Mouse (Mus musculus) stomach, embryonic 15.5 days (tissue): ENCODE measurements around the gene Cox19. TPM values are rescaled to one million over a fixed set of nuclear protein-coding genes. Genes with fewer than 3 reads are reported as not detected.
A peak's percentile ranks its signal among the peaks of the same experiment; 100 is the strongest.

Source experiments
- ATAC-seq: fragments of 200-750 bp; cut with Nextera tagmentation; 2 replicates; pipeline ENCODE4 v1.8.0; 2017; ENCODE audit warnings: low read depth, moderate number of reproducible peaks, moderate TSS enrichment; ENCODE audit not compliant: insufficient read depth, low FRiP score
- H3K27ac ChIP-seq: fragments of 300-500 bp; sonication (generic); 2 replicates; pipeline ENCODE4 v1.5.1; 2015; ENCODE audit warnings: mild to moderate bottlenecking, inconsistent platforms
- H3K27me3 ChIP-seq: fragments of 300-500 bp; sonication (generic); replicated peaks from 2 replicates; pipeline ENCODE4 v1.6.1; 2015; ENCODE audit warnings: inconsistent platforms
- H3K36me3 ChIP-seq: fragments of 300-500 bp; sonication (generic); 2 replicates; pipeline ENCODE4 v1.6.1; 2015; ENCODE audit warnings: inconsistent platforms
- H3K4me1 ChIP-seq: fragments of 300-500 bp; sonication (generic); 2 replicates; pipeline ENCODE4 v1.6.1; 2015; ENCODE audit warnings: inconsistent platforms
- H3K4me2 ChIP-seq: fragments of 300-500 bp; sonication (generic); 2 replicates; pipeline ENCODE4 v1.6.1; 2015; ENCODE audit warnings: mild to moderate bottlenecking, inconsistent platforms
- H3K4me3 ChIP-seq: fragments of 300-500 bp; sonication (generic); replicated peaks from 2 replicates; pipeline ENCODE4 v1.5.1; 2015; ENCODE audit warnings: inconsistent platforms
- H3K9ac ChIP-seq: fragments of 300-500 bp; sonication (generic); 2 replicates; pipeline ENCODE4 v1.6.1; 2015; ENCODE audit warnings: inconsistent platforms
- H3K9me3 ChIP-seq: fragments of 300-500 bp; sonication (generic); 2 replicates; pipeline ENCODE4 v1.6.1; 2016; ENCODE audit warnings: inconsistent platforms
- WGBS: fragments of 180-500 bp; shearing (Covaris S2); methylation state at CpG from one replicate; pipeline ENCODE4 v1.1.7; 2015; 5-methylcytosine and 5-hydroxymethylcytosine counted together
- polyA plus RNA-seq: library from polyadenylated mRNA; unstranded; fragments of >200 nt; fragmentation: Nextera tagmentation; extraction: Ambion mirVana; gene quantifications from 2 replicates; pipeline ENCODE4 v1.2.1, GENCODE M21; 2015

Gene Cox19
- polyA plus RNA-seq, 1 experiment from 2014 or later, result 115 TPM

- Histone ChIP-seq H3K4me1 (peaks cover 23% of the 10 kb centered on the region), H3K27me3 (no peaks in the 10 kb centered on the region), H3K4me2 (no peak overlapping the region), H3K36me3 (no peaks in the 10 kb centered on the region), H3K27ac (peak overlapping the region; percentile 69), H3K9me3 (no peaks in the 10 kb centered on the region), H3K9ac (no peak overlapping the region), H3K4me3 (0 out of 2 replicates have a peak overlapping the region, but pooled peaks have one; percentile 6)
- WGBS, result 0% methylated on average over 6 of the region's 6 CpGs
- peak; percentile 84 for ATAC-seq
These were observed 38.5 kb upstream of the Cox19 start for GRCm38 (mm10) chr5:139389676-139390061.

DNA sequence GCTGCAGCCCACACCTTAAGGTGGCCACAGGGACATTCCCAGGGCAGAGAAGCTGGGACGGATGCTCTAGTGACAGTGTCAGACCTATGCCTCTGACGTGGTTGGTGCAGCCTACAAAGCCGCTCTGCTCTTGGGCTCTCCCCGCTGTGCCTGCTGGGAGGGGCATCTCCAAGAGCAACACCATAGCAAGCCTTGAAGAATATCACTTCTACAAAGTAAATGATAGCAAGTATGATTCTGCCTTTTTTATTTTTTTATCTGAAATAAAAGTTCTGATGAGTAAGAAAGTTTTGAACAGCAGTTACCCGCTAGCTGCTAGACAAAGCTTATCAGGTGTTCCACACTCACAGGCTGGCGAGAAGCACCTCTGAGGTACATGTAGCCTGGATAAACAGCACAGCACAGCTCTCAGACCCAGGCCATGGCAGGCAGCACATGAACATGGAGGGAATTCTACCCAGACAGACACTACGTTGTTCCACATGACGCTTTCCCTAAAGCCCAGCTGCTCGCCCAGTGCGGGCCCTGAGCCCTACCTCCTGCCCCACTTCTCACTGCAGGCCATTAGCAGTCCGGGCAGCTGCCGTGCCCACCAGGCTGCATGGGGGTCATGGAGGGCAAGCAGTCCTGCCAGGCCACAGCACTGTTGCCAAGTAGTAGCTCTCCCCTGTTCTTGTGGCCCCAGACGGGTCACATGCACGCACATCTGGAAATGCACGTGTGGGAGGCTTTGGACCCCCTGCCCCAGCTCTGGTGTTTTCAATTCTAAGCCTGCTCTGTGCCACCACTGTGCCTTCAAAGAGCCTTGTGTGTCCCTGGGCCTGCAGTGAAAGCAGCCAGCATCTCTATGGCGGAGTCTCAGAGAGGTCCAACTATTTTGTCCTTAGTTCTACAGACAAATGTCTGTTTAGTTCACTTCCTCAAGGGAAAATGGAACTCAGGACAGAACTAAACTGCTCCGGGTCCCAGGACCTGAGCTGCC is 37.8 kb upstream of the Cox19 start:
- H3K27ac ChIP-seq, result peak overlapping the region; percentile 69
- H3K27me3 ChIP-seq, result no peaks in the 10 kb centered on the region
- WGBS, result 61% methylated on average over 17 of the region's 17 CpGs
- peak; percentile 48; the same call in 1 of the 2 replicates for ATAC-seq
- no peak overlapping the region for H3K4me3 ChIP-seq
- no peak overlapping the region for H3K9ac ChIP-seq
- peaks cover 26% of the 10 kb centered on the region for H3K4me1 ChIP-seq
- H3K36me3 ChIP-seq, result no peaks in the 10 kb centered on the region
- H3K9me3 ChIP-seq, result no peaks in the 10 kb centered on the region
- H3K4me2 ChIP-seq, result peak overlapping the region; percentile 6; the same call in 1 of the 2 replicates

- H3K36me3 ChIP-seq, result no peaks in the 10 kb centered on the region
- H3K27ac ChIP-seq, result peak overlapping the region; percentile 69
- H3K9me3 ChIP-seq, result no peaks in the 10 kb centered on the region
- H3K4me3 ChIP-seq, result no peak overlapping the region
- H3K27me3 ChIP-seq, result no peaks in the 10 kb centered on the region
- ATAC-seq, result no peak
- H3K4me1 ChIP-seq, result peaks cover 26% of the 10 kb centered on the region
- 0 out of 2 replicates have a peak overlapping the region, but pooled peaks have one; percentile 11 for H3K4me2 ChIP-seq
- H3K9ac ChIP-seq, result no peak overlapping the region
- 53% methylated on average over 4 of the region's 4 CpGs for WGBS
These were observed 37.0 kb upstream of the Cox19 start for GRCm38 (mm10) chr5:139388195-139388570.

DNA sequence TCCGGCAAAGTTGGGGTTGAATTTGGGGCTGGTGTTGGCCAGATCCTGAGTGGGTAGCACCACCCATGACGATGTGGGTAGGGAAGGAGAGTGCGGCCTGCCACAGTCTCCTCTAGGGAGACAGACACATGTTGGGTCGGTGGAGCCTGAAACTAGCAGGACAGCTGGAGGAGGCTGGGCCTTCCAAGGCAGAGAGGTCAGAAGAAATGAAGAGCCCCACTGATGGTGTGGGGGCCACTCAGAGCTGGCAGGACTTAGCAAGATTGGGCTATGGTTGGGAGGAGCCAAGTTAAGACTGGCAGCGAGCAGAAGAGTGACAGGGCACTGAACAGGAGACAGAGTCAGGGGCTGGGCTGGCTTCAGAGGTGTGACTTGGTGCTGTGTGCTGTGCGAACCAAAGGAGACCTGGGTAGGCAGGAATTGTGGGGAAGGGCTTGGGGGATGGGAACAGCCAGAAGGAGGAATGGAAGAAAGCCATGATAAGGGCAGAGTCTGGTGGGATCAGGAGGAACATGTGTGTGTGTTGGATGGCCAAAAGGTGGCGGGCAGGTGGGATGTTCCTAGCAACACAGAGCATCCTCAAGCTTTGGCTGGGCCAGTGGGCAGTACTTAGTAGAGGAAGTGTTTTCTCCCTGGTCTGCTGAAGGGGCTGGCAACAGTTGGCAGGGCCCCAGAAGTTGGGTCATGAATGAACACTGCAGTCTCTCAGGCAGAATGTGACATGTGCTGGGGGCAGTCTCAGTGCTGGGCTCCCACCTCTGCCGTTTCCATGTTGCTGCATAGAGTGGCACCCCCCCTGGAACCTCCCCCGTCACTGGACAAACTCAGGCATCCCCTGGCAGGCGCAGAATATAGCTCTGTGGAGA is 36.3 kb upstream of the Cox19 start:
- peaks cover 26% of the 10 kb centered on the region for H3K4me1 ChIP-seq
- H3K9me3 ChIP-seq, result no peaks in the 10 kb centered on the region
- H3K9ac ChIP-seq, result no peak overlapping the region
- ATAC-seq, result no peak
- H3K27me3 ChIP-seq, result no peaks in the 10 kb centered on the region
- H3K36me3 ChIP-seq, result no peaks in the 10 kb centered on the region
- 78% methylated on average over 10 of the region's 10 CpGs for whole genome bisulfite sequencing
- no peak overlapping the region for H3K4me3 ChIP-seq
- H3K27ac ChIP-seq, result peak overlapping the region; percentile 69
- H3K4me2 ChIP-seq, result no peak overlapping the region

GRCm38 (mm10) chr5:139386047-139386446 is 34.8 kb upstream of the Cox19 start:
- Histone ChIP-seq H3K27ac (no peak overlapping the region), H3K4me2 (no peak overlapping the region), H3K27me3 (no peaks in the 10 kb centered on the region), H3K4me1 (peaks cover 33% of the 10 kb centered on the region), H3K36me3 (no peaks in the 10 kb centered on the region), H3K9ac (no peak overlapping the region), H3K9me3 (no peaks in the 10 kb centered on the region), H3K4me3 (no peak overlapping the region)
- WGBS, result 94% methylated on average over 5 of the region's 5 CpGs
- no peak for ATAC-seq

- Histone ChIP-seq H3K9me3 (no peaks in the 10 kb centered on the region), H3K4me3 (no peak overlapping the region), H3K27ac (no peak overlapping the region), H3K36me3 (no peaks in the 10 kb centered on the region), H3K4me2 (no peak overlapping the region), H3K9ac (no peak overlapping the region), H3K4me1 (peaks cover 40% of the 10 kb centered on the region), H3K27me3 (no peaks in the 10 kb centered on the region)
- 39% methylated on average over 10 of the region's 10 CpGs for WGBS
- no peak for ATAC-seq
These were observed 33.3 kb upstream of the Cox19 start for GRCm38 (mm10) chr5:139384531-139384930.

DNA sequence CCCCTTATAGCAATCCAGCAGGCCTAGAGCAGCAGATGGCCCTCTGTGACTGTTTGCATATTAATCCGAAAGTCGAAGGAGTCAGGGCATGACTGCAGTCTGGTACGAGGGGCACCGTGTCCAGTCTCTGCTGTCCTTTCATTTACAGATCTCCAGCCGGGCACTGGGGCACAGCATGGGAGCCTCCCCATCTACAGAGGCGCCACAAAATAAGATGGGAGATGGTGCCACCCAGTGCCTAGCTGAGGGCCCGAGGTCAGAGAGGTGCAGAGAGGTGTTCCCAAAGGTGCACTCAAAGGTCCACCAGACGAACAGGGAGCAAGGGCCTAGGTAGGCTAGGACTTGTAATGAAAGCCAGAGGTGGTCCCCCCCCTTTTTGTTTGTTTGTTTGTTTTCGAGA is 32.0 kb upstream of the Cox19 start:
- H3K27me3 ChIP-seq, result no peaks in the 10 kb centered on the region
- H3K9me3 ChIP-seq, result no peaks in the 10 kb centered on the region
- no peak for ATAC-seq
- 78% methylated on average over 9 of the region's 9 CpGs for WGBS
- H3K36me3 ChIP-seq, result no peaks in the 10 kb centered on the region
- H3K4me1 ChIP-seq, result peaks cover 41% of the 10 kb centered on the region
- H3K27ac ChIP-seq, result 0 out of 2 replicates have a peak overlapping the region, but pooled peaks have one; percentile 64
- H3K9ac ChIP-seq, result no peak overlapping the region
- H3K4me3 ChIP-seq, result no peak overlapping the region
- 0 out of 2 replicates have a peak overlapping the region, but pooled peaks have one; percentile 5 for H3K4me2 ChIP-seq

DNA sequence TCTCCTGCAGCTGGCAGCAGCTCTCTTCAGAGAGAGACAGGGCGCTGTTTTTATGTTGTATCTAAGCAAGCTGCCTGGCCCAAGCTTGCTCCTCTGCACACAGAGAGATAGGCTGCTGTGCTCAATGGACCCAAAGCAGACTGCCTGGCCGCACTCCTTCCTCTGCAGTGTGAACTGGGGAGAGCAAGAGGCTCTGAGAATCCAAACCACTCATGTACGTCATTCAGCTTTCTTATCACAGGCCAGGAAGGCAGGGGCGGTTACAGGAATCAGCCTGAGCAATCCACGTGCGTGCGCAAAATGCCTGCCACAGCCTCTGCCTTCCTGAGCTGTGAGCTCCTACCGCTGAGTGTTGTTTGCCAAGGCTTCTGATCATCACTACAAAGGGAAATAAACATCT is 31.5 kb upstream of the Cox19 start:
- no peaks in the 10 kb centered on the region for H3K27me3 ChIP-seq
- H3K4me2 ChIP-seq, result 0 out of 2 replicates have a peak overlapping the region, but pooled peaks have one; percentile 5
- H3K9ac ChIP-seq, result no peak overlapping the region
- peak overlapping the region; percentile 64 for H3K27ac ChIP-seq
- H3K36me3 ChIP-seq, result no peaks in the 10 kb centered on the region
- no peak overlapping the region for H3K4me3 ChIP-seq
- WGBS, result 65% methylated on average over 8 of the region's 8 CpGs
- peaks cover 41% of the 10 kb centered on the region for H3K4me1 ChIP-seq
- ATAC-seq, result peak; percentile 36; the same call in 1 of the 2 replicates
- H3K9me3 ChIP-seq, result no peaks in the 10 kb centered on the region

GRCm38 (mm10) chr5:139381586-139382513 is 30.6 kb upstream of the Cox19 start:
- Histone ChIP-seq H3K27ac (peak overlapping the region; percentile 64), H3K4me3 (0 out of 2 replicates have a peak overlapping the region, but pooled peaks have one; percentile 3), H3K9ac (no peak overlapping the region), H3K27me3 (no peaks in the 10 kb centered on the region), H3K4me2 (peak overlapping the region; percentile 5; the same call in 1 of the 2 replicates), H3K36me3 (no peaks in the 10 kb centered on the region), H3K9me3 (no peaks in the 10 kb centered on the region), H3K4me1 (peaks cover 43% of the 10 kb centered on the region)
- ATAC-seq, result peak; percentile 33; the same call in 1 of the 2 replicates
- 74% methylated on average over 18 of the region's 18 CpGs for WGBS

- H3K4me2 ChIP-seq, result peak overlapping the region; percentile 93
- H3K4me1 ChIP-seq, result peaks cover 47% of the 10 kb centered on the region
- H3K36me3 ChIP-seq, result no peaks in the 10 kb centered on the region
- H3K4me3 ChIP-seq, result peak overlapping the region; percentile 65
- H3K9ac ChIP-seq, result peak overlapping the region; percentile 47
- H3K27ac ChIP-seq, result peak overlapping the region; percentile 79
- peak; percentile 81 for ATAC-seq
- H3K27me3 ChIP-seq, result no peaks in the 10 kb centered on the region
- WGBS, result 2% methylated on average over 71 of the region's 73 CpGs
- no peaks in the 10 kb centered on the region for H3K9me3 ChIP-seq
These were observed 29.4 kb upstream of the Cox19 start for GRCm38 (mm10) chr5:139380385-139381248.
